Mouse (Mus musculus): ENCODE measurements around the gene Ghsr. TPM values are rescaled to one million over a fixed set of nuclear protein-coding genes. Genes with fewer than 3 reads are reported as not detected.

Gene Ghsr
- polyA plus RNA-seq (2012; rRNA removed) = 0.10 and 0.14 TPM in 2 replicates

DNA sequence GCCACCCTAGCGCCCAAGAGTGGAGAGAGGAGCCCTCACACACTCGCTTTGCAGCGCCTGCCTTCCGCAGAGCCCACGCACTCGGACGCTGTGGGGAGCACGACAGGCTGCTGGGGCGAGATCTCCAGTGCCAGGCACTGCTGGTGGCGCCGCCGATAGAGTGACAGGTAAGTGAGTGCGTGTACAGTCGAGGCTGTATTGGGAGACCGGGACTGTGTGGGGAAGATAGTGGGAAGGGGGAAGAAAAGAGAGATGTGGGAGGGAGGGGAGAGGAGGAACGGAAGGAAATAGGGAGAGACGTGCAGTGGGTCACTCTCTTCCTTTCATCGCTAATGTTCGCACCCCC, at the start of gene Ghsr:
Gene Ghsr (plus strand): TSS at position 76 of the 346 bp plus-strand sequence.

Other genes starting within 250 kb of the Ghsr start
- 13.7 and 20.3 TPM in 2 replicates for gene Ect2, start 217.5 kb upstream of the Ghsr start, polyA plus RNA-seq (2012; rRNA removed)
- gene Nceh1, start 188.4 kb upstream of the Ghsr start, polyA plus RNA-seq (2012; rRNA removed) = 2.6 and 3.2 TPM in 2 replicates
- gene Tnfsf10, start 54.3 kb upstream of the Ghsr start, polyA plus RNA-seq (2012; rRNA removed) = 0.31 and 0.32 TPM in 2 replicates

Measured in central nervous system, embryonic 14 days (tissue).